30 mouse cellular contexts compared by ENCODE assay signal in the genomic region with DNA sequence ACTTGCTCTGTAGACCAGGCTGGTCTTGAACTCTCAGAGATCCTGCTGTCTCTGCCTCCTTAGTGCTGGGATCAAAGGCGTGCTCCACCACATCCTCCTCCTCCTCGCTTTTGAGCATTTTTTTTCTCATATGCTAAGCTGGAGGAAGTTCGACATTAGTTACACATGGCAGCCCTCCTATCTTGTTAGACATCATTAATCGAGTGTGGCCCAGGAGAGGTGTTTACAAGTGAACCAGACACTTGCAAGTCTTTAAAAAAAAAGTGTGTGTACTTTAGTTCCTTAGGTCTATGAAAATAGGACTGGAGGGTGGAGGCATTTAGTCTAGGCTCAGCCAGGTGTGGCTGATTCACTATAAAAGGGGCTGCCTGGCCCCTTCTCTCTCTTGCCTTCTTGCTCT. TPM values are rescaled to one million over a fixed set of nuclear protein-coding genes. Genes with fewer than 3 reads are reported as not detected.
DNase-seq lines count a peak whose midpoint lies in the region; ATAC-seq and TF ChIP-seq lines count a peak whose summit lies in the region.
"Had no signal": no experiment of that assay in that cellular context is flagged by ENCODE, and none has a peak within 500 bp of the region (broad histone marks: within the 10 kb centered on the region; RNA-seq: fewer than 3 reads in every experiment).

No protein-coding gene starts in this region.

- ATAC-seq in CD4-positive, CD25-positive, alpha-beta regulatory T cell, adult 4 months, result peak; percentile 12
- ATAC-seq in megakaryocyte progenitor cell, adult 5-6 weeks (replicated peaks; ENCODE audit: poor library complexity), result no peak
- ATAC-seq in forebrain, embryonic 13.5 days, result no peak
- ATAC-seq: activated CD4-positive, CD25-positive, alpha-beta regulatory T cell, adult 4 months; Patski had no signal

- no peaks in the 10 kb centered on the region for H3K79me2 ChIP-seq in MEL (ENCODE audit: control insufficient read depth, insufficient read depth, low read length, poor library complexity)

- TF ChIP-seq EP300 in MEL (IDR thresholded peaks at IDR 0.05; ENCODE audit: low read depth in 1 of 2, low read length in 2 of 2), result no peak

- H3K9me3 ChIP-seq in MEL (replicated peaks; ENCODE audit: insufficient read depth, low read length), result no peaks in the 10 kb centered on the region
- no peaks in the 10 kb centered on the region for H3K9me3 ChIP-seq in forebrain, embryonic 13.5 days (replicated peaks)
- H3K9me3 ChIP-seq: G1E had no signal

- H3K4me2 ChIP-seq in forebrain, embryonic 13.5 days, result no peak overlapping the region

- TF ChIP-seq POLR2A in MEL (IDR thresholded peaks at IDR 0.05; ENCODE audit: control insufficient read depth in 1 of 2, insufficient read depth in 1 of 2, low read depth in 1 of 2, low read length in 2 of 2, poor library complexity in 1 of 2), result no peak

- no peaks in the 10 kb centered on the region; a peak in 1 of 4 replicates for H3K27me3 ChIP-seq in MEL (ENCODE audit: control insufficient read depth in 1 of 2, insufficient read depth in 2 of 2, low read length in 2 of 2)
- H3K27me3 ChIP-seq in splenic B cell, adult 2 months (ENCODE audit: control insufficient read depth, insufficient read depth, low read length, poor library complexity, severe bottlenecking), result no peaks in the 10 kb centered on the region
- H3K27me3 ChIP-seq in forebrain, embryonic 13.5 days, result no peaks in the 10 kb centered on the region
- H3K27me3 ChIP-seq: Patski had no signal

- peaks cover 0 to 3% of the 10 kb centered on the region in 2 experiments; a peak in 1 of 4 replicates for H3K36me3 ChIP-seq in MEL (ENCODE audit: control insufficient read depth in 1 of 2, insufficient read depth in 2 of 2, low read length in 2 of 2)
- H3K36me3 ChIP-seq in splenic B cell, adult 2 months (ENCODE audit: control insufficient read depth, insufficient read depth, low read length, poor library complexity, severe bottlenecking), result no peaks in the 10 kb centered on the region
- H3K36me3 ChIP-seq in forebrain, embryonic 13.5 days (ENCODE audit: poor library complexity, severe bottlenecking), result no peaks in the 10 kb centered on the region
- H3K36me3 ChIP-seq: G1E had no signal

- H3K27ac ChIP-seq in MEL (ENCODE audit: control insufficient read depth, low read depth, low read length), result no peak overlapping the region
- H3K27ac ChIP-seq in forebrain, embryonic 13.5 days, result no peak overlapping the region

- H3K4me1 ChIP-seq in MEL (ENCODE audit: control insufficient read depth in 1 of 2, insufficient read depth in 2 of 2, low read length in 2 of 2), result peaks cover 0 to 3% of the 10 kb centered on the region in 2 experiments; a peak in 2 of 4 replicates
- H3K4me1 ChIP-seq in forebrain, embryonic 13.5 days, result 0 out of 2 replicates have a peak, but pooled peaks cover 2% of the 10 kb centered on the region

- 78% methylated on average over 4 of the region's 4 CpGs for WGBS in forebrain, embryonic 13.5 days

- H3K9ac ChIP-seq in MEL (ENCODE audit: control insufficient read depth, low read depth, low read length, poor library complexity, severe bottlenecking), result no peak overlapping the region
- no peak overlapping the region for H3K9ac ChIP-seq in forebrain, embryonic 13.5 days

- TF ChIP-seq RAD21 in MEL (IDR thresholded peaks at IDR 0.05; ENCODE audit: low read depth, low read length), result no peak

- TF ChIP-seq CTCF in MEL (IDR thresholded peaks at IDR 0.05 in 2 of 3, conservative IDR thresholded peaks at IDR 0.05 in 1 of 3; ENCODE audit: control insufficient read depth in 1 of 3, insufficient read depth in 1 of 3, low read depth in 2 of 3, low read length in 3 of 3, poor library complexity in 1 of 3, severe bottlenecking in 1 of 3), result no peak

- peak; percentile 36 for DNase-seq in CD4-positive, CD25-positive, alpha-beta regulatory T cell, adult 2 months (ENCODE audit: low read depth, low spot score)
- DNase-seq in MEL (ENCODE audit: low read depth, low spot score), result peak; percentile 65
- peak; percentile 42 for DNase-seq in splenic B cell, adult 2 months (ENCODE audit: low read depth, low spot score)
- no peak for DNase-seq in lung, adult 18-20 months
- DNase-seq in c-Kit-positive CD71-positive TER-119-positive erythroid progenitor cells, embryonic 14.5 days (ENCODE audit: low spot score), result no peak
- DNase-seq: adrenal gland, adult 2 months; adrenal gland, adult 8-10 months; adrenal gland, postnatal 10 days; adrenal gland, postnatal 14 days; adrenal gland, postnatal 25 days; adrenal gland, postnatal 36 days; B cell, adult 2 months; cerebellum, adult 11 months; cerebellum, adult 11-12 months; cerebellum, adult 18-20 months; cerebellum, adult 2 months; cerebellum, adult 8-10 months; cerebellum, adult 9-10 months had no signal

- H3K4me3 ChIP-seq in MEL (ENCODE audit: control insufficient read depth in 1 of 2, insufficient read depth in 1 of 2, low read depth in 2 of 2, low read length in 2 of 2), result no peak overlapping the region
- no peak overlapping the region for H3K4me3 ChIP-seq in forebrain, embryonic 13.5 days

TF ChIP-seq in MEL, 35 proteins besides CTCF, POLR2A, EP300 and RAD21:
- 0 out of 2 replicates have a peak, but pooled peaks have one; percentile 28 for TF ChIP-seq HCFC1 (IDR thresholded peaks at IDR 0.05; ENCODE audit: low read depth, low read length)
- TF ChIP-seq JUND (IDR thresholded peaks at IDR 0.05; ENCODE audit: low read depth, low read length), result no peak
- peak; percentile 42; the same call in 1 of the 2 replicates for TF ChIP-seq MXI1 (IDR thresholded peaks at IDR 0.05; ENCODE audit: low read depth, low read length)
- no peak for TF ChIP-seq CHD2 (IDR thresholded peaks at IDR 0.05; ENCODE audit: low read length)
- no peak for TF ChIP-seq ETS1 (IDR thresholded peaks at IDR 0.05; ENCODE audit: low read depth, low read length)
- no peak for TF ChIP-seq CHD1 (IDR thresholded peaks at IDR 0.05; ENCODE audit: low read depth, low read length)
- no peak for TF ChIP-seq TBP (IDR thresholded peaks at IDR 0.05; ENCODE audit: low read depth, low read length)
- no peak for TF ChIP-seq USF2 (IDR thresholded peaks at IDR 0.05; ENCODE audit: borderline replicate concordance in 1 of 2, insufficient read depth in 1 of 2, low read depth in 1 of 2, low read length in 2 of 2)
- TF ChIP-seq ZNF384 (IDR thresholded peaks at IDR 0.05; ENCODE audit: low read depth, low read length), result peak; percentile 59
- no peak for TF ChIP-seq MAZ (IDR thresholded peaks at IDR 0.05; ENCODE audit: low read depth, low read length)

RNA-seq across cellular contexts. Expression of a gene that starts 16.2 kb away (rescaled TPM):
- 1 to 10 TPM; 2.7 to 3.1 TPM for polyA plus RNA-seq in CD4-positive, CD25-positive, alpha-beta regulatory T cell, adult 4 months (2017; shearing (Covaris generic))
- 6.7 and 7.4 TPM in 2 replicates for total RNA-seq in MEL (2012; rRNA removed)
- polyA plus RNA-seq in MEL (2012; ENCODE audit: insufficient read depth in 1 of 2, insufficient read length in 2 of 2, low read depth in 1 of 2, low replicate concordance in 2 of 2, missing spikeins in 1 of 2), result 10 to 100 TPM in 1 of 2 experiments, not detected in 1; 13.4 TPM
- total RNA-seq in megakaryocyte progenitor cell, adult 5-6 weeks (2015), result 9.1 and 9.2 TPM in 2 replicates
- total RNA-seq in megakaryocyte progenitor cell, adult 5-6 weeks (2017), result 4.6 and 6.7 TPM in 2 replicates
- 29.1 and 34.1 TPM in 2 replicates for polyA plus RNA-seq in forebrain, embryonic 13.5 days (2015; fragmentation: Nextera tagmentation; extraction: Ambion mirVana)

RNA-seq across cellular contexts. Expression of a gene that starts 44.5 kb away (rescaled TPM):
- 1 to 10 TPM in 1 of 2 experiments, under 1 TPM in 1; 0.91 to 1.2 TPM for polyA plus RNA-seq in CD4-positive, CD25-positive, alpha-beta regulatory T cell, adult 4 months (2017; shearing (Covaris generic))
- not detected in 2 replicates for total RNA-seq in MEL (2012; rRNA removed)
- not detected for polyA plus RNA-seq in MEL (2012; ENCODE audit: insufficient read depth in 1 of 2, insufficient read length in 2 of 2, low read depth in 1 of 2, low replicate concordance in 2 of 2, missing spikeins in 1 of 2)
- not detected in 2 replicates for total RNA-seq in megakaryocyte progenitor cell, adult 5-6 weeks (2015)
- not detected in 2 replicates for total RNA-seq in megakaryocyte progenitor cell, adult 5-6 weeks (2017)
- polyA plus RNA-seq in forebrain, embryonic 13.5 days (2015; fragmentation: Nextera tagmentation; extraction: Ambion mirVana), result not detected in 2 replicates
- total RNA-seq: adrenal gland, adult 18-20 months; adrenal gland, adult 2 months; adrenal gland, adult 8-10 months; adrenal gland, postnatal 10 days; adrenal gland, postnatal 14 days; adrenal gland, postnatal 25 days; adrenal gland, postnatal 36 days; adrenal gland, postnatal 4 days; CH12.LX; ES-E14 had no signal
- polyA plus RNA-seq: adrenal gland, adult 2 months; brain, embryonic 14.5 days; C2C12; cerebellum, adult 2 months; G1E; Patski had no signal

Comparison
In these comparisons a context has a peak if more than half of its experiments do, and no peak if none do; other contexts are left out.
1. DNase-seq: peak in CD4-positive, CD25-positive, alpha-beta regulatory T cell, adult 2 months (single experiment), MEL (single experiment) and splenic B cell, adult 2 months (single experiment); none in lung, adult 18-20 months (0 of 2) and c-Kit-positive CD71-positive TER-119-positive erythroid progenitor cells, embryonic 14.5 days (single experiment).